Mouse (Mus musculus): ENCODE results near the gene Zbtb4.

The Zbtb4 gene

DNA sequence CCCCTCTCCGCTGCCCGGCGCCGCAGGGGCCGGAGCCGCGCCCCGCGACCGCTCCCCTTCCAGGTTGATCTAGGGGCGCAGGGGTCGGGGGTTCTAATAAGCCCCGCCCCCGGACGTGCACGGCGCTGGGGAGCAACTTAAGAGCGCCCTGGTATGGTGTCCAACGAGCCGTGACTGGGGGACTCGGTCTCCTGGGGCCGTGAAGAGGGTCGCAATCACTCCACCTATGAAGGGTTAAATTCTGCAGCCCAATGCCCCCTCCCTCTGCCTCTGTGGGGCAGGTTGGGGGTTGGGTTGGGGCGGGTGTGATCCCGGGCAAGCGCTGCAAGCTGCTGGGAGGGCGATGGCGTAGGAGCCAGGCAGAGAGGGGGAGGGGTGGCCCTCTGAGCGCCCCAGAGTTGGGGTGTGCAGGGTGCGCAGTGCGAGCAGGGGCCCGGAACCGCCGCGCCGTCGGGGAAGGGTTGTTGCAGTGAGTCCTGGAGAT lies 456 bp downstream of the Zbtb4 start:
- peak; percentile 85 for DNase-seq

DNA sequence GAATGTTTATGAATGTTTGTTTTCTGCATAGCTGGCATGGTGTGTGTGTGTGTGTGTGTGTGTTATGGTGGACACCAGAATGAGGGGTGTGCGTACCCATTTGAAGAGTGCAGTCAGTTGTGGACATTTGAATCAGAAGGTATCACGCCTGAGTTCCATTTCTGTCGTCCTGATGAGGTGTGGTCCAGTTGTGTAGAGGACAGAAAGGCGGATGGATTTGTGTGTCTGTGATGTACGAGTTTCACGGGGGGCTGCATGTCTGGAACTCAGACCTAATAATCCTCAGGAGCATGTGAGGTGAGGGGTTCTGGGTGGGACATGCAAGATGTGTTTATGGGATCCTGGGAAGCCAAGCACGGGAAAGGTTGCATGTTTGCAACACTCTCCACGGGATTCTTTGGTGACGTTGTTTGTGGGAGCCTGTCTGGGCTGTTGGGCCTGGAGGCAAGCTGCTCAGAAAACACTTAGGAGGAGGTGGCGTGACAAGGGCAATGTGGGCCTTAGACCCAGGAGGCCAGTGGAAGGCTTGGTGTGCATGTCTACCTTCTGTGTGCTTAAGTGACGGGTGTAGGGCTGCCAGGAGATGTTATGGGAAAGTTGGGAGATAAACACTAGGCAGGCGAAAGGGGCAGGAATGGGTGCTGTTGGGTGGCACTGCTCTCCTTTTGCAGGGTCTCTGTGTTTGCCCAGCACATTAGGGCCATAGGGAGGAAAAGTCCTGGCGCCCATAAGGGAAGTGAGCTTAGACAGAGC lies 1.3 kb downstream of the Zbtb4 start:
- DNase-seq: peak; percentile 61

DNA sequence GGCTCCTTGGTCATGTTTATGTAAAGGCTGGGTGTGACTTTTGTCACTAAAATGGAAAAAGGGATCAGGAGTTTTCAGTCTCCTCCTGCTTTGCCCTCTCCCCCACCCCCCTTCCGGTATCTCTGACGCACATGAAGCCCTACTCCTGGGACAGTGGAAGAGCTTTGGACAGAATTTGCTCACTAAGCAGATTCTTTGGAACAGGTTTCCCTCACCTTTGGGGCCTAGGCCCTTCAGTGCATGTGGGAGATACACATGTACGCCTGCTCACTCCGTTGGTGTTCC lies 1.9 kb downstream of the Zbtb4 start:
- no peak for DNase-seq

GRCm38 (mm10) chr11:69774961-69775360 lies 9.2 kb downstream of the Zbtb4 start:
- no peak for DNase-seq

- DNase-seq: peak; percentile 49
Measured at GRCm38 (mm10) chr11:69775716-69776115, 10.0 kb downstream of the Zbtb4 start.

GRCm38 (mm10) chr11:69776488-69776887 lies 10.8 kb downstream of the Zbtb4 start:
- DNase-seq: no peak

- DNase-seq: no peak
Measured at GRCm38 (mm10) chr11:69777504-69778257, 12.0 kb downstream of the Zbtb4 start.

- peak; percentile 65 for DNase-seq
Measured at GRCm38 (mm10) chr11:69778258-69778982, 12.7 kb downstream of the Zbtb4 start.

GRCm38 (mm10) chr11:69778985-69779384 lies 13.3 kb downstream of the Zbtb4 start:
- peak; percentile 49 for DNase-seq

DNA sequence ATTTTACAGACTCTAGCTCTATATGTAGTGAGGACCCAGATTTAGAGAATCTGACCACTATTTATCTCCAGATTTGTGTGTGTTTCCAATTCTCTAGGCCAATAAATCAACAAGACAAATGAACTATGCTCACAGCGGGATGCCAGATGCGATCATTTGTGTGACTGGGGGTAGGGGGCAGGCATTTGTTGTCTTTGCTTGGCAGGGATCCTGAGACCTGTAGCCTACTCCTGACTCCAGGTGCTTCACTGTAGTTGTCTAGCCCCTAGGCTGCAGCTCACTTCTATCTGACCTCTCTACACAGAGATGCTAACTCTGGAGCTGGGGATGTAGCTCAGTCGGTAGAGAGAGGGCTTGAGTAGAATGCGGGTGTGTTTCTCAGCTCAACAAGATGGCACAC lies 16.1 kb downstream of the Zbtb4 start:
- DNase-seq: no peak

GRCm38 (mm10) chr11:69784793-69785272 lies 19.1 kb downstream of the Zbtb4 start:
- no peak for DNase-seq

GRCm38 (mm10) chr11:69787306-69787705 lies 21.6 kb downstream of the Zbtb4 start:
- no peak for DNase-seq

DNA sequence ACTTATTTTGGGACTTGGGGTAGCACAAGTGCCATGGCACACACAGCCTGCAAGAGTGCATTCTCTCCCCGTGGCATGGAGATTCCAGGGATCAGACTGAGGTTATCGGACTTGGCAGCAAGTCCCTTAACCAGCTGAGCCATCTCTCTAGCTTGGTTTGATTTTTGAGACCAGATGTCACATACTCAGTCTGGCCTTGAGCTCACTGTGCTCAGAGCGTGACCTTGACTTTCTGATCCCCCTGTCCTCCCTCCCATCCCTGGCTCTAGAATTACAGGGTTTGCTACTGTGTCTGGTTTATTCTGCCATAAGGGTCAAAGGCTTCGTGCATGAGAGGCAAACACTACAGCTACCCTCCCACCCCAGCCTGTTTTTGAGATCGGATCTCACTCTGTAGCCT lies 23.7 kb downstream of the Zbtb4 start:
- no peak for DNase-seq

GRCm38 (mm10) chr11:69791420-69791819 lies 25.7 kb downstream of the Zbtb4 start:
- DNase-seq: no peak

DNA sequence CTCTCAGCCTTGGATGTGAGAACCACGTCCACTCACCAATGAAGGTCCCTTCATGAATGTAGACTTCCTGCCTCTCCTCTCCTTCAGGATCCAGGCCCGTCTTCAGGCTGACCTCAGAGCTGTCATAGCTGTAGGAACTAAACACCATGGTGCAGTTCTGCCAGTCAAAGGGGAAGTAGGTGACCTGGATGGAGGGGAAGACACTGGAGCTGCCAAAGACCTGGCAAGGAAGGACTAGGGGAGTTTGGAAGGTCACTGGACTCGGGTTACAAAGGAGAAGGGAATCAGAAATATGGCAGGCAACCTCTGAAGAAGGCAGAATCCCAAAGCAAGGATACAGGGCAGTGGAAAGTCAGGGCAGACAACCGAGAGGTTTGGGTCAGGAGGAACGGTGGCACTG lies 27.7 kb downstream of the Zbtb4 start:
- DNase-seq: no peak

GRCm38 (mm10) chr11:69795168-69795982 lies 29.7 kb downstream of the Zbtb4 start, which contains the start of gene Chrnb1:
Gene Chrnb1 (minus strand): TSS chr11:69795943.
- peak; percentile 95 for DNase-seq

GRCm38 (mm10) chr11:69795983-69796435 lies 30.3 kb downstream of the Zbtb4 start:
- peak; percentile 52 for DNase-seq

DNA sequence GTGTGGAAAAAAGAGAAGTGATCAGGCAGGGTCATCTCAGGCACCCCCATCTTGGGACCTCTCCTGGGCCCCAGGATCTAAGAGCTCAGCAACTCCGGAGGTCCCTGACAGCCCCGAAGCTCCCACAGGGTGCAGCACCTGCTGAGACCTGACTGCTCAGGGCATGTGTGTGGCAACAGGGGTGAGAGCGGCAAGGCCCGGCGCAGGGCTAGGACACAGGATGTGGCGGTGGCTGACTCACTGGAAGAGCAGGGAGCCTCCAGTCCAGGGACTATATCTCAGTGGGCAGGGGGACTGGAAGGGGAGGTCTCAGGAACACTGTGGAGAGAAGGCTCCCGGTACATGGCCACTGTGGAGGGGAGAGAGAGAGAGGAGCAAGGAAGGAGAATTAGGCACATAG lies 32.2 kb downstream of the Zbtb4 start:
- DNase-seq: no peak

DNA sequence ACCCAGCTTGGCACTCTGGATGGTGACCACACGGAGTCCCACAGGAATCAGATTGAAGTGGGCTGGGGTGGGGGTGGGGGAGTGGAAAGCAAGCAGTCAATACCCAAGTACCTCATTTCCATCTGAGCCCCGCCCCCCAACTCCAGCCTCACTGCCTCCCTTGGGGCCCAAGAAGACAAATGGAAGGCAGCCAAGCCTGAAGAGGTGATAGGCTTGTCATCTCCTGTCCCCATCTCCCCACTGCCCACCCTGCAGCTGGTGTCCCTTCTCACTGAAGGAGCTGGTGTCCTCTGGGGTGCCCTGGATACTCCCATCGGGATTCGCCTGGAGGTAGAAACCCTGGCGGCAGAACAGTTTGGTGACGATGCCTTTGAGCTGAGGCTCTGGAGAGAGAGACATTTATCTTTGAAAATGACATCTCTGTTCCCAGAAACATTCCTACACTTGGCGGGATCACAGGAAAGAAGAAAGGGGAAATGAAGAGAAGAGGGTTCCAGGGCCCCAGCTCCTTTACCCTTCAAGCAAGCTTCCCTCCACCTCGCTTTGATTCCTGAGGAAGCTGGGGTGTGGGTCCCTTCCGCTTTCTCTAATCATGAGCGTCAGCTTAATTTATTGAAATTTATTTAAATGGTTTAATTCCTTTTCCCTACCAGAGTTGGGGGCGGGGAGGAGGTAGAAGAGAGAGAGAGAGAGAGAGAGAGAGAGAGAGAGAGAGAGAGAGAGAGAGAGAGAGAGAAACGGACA lies 33.9 kb downstream of the Zbtb4 start:
- no peak for DNase-seq

DNA sequence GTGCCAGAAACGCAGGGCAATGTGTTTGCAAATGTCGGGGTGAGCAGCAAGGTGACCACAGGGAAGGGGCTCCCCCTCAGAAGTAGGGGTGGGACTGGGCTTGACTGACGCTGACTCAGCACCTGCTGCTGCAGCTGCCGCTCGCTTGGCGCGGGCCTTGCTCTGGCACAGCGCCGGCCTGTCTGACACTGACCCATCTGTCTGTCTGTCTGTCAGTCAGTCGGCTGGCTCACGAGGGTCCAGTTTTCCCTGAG lies 34.4 kb downstream of the Zbtb4 start:
- DNase-seq: no peak

GRCm38 (mm10) chr11:69800392-69801197 lies 34.9 kb downstream of the Zbtb4 start:
- peak; percentile 54 for DNase-seq
